Mouse (Mus musculus) left cerebral cortex, adult 8-10 months (tissue): Measurements from ENCODE around the gene Gm2663. TPM values are rescaled to one million over a fixed set of nuclear protein-coding genes. Genes with fewer than 3 reads are reported as not detected.
"Not testable (repeated sequence)": the region's sequence is repeated elsewhere in the genome, so short reads cannot be mapped to it uniquely, and the experiment has no call there.

Source experiments
- DNase-seq, 2 experiments: peaks; one replicate each; pipeline ENCODE4 v3.0.0; 2022; ENCODE audit warnings: low spot score in 2 of 2
- total RNA-seq, 4 experiments: library from RNA; stranded (reverse); gene quantifications; 2 replicates each; pipeline ENCODE4 v1.2.4; 2022

Gene Gm2663
- total RNA-seq = not detected

DNA sequence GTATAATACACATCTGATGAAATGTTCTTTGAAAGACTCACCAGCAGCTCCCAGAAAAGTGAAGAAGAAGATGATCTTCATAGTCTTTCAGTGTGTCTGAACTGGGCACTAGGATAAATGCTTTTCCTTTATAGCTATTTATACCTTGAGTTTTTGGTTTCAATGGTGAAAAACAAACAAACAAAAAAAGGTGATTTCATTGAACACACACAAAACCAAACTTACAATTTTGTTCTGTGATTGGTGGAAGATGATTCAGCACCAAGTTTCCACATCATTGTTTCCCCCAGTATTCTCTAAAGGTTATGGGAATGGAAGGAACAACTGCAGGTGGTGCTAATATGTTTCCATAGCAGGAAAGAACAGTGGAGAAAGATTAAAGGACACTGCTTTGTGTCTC lies at the start of gene Gm2663:
TSS of gene Gm2663 (minus strand) at position 101 of the 400 bp plus-strand sequence.
- DNase-seq = not testable (repeated sequence)

DNA sequence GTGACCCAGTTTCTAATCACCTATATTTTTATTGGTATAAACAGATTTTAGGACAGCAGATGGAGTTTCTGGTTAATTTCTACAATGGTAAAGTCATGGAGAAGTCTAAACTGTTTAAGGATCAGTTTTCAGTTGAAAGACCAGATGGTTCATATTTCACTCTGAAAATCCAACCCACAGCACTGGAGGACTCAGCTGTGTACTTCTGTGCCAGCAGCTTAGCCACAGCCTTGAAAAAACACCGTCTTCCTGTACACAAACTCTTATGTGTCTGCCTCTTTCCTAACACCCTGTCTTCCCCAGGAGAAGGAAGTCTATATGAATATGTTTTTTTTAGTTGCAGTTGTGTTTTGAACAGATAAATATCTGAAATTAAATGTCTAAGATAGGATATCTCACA lies 49.3 kb upstream of the Gm2663 start:
- no peak for DNase-seq

DNA sequence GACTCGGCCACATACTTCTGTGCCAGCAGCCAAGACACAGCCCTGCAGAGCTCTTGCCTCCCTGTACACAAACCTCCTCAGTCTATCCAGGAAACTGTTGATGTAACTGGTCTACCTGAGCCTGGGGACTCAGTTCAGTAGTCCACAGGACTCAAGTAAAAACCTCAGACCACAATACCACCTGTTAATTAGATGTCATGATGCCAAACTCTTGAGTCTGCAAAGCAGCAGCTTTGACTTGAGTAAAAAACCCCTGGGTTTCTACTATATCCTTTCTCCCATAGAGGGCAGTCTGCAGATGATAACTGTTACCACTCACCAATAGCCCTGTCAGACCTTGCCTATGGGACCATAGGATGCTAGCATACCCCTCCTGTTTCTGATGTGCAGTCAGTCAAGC lies 48.7 kb upstream of the Gm2663 start:
- DNase-seq = no peak

DNA sequence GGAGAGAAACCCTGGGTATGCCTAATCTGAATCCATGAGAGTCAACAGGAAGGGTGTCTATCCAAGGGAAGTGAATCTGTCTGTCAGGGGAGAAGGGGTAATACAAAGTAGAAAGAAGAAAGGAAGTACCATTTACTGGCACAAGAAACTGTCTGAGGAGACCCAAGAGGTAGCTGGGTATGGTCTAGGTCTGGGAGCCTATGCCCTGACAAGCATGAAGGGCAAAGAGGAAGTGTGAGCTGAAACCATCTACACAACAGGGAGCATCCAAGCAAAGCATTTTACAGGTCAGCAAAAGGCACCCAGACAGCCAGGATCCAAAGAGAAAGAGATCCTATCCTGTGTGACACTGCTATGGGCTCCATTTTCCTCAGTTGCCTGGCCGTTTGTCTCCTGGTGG lies 47.9 kb upstream of the Gm2663 start:
- DNase-seq = no peak

DNA sequence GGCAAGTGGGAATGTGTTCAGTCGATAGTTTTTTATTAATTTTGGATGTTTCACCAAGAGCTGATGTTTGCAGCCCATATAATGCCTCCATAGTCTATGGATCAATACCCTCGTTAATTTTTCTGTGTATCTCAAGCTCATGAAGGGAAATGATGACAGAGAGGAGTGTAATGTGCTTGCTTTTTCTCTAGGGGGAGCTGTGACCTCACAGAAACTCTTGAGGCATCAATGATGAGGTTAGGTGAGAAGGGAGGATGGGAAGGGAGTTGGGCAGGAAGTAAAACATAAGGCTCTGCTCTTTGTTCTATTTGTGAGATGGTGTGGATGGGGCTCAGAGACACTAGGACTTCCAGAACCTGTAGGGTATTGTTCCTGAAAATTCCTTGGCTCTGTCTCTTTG lies 47.3 kb upstream of the Gm2663 start:
- no peak for DNase-seq

DNA sequence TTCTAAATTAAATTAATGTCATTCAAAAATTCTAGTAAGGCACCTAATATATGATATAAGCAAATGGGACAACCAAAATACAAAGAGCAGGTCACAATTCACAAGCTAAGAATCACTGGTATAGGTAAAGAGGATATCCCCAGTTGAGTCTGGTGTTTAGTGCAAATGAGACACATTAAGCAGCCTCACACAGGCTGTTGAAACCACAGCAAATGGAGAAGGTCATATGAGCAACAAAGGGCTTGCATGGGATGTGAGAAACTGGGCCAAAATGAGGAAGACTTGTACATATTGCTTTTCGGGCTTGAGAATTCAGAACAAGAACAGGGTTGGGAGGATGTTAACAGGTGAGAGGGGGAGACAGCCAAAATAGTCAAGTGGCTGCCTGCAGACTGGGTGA lies 45.5 kb upstream of the Gm2663 start:
- no peak for DNase-seq

DNA sequence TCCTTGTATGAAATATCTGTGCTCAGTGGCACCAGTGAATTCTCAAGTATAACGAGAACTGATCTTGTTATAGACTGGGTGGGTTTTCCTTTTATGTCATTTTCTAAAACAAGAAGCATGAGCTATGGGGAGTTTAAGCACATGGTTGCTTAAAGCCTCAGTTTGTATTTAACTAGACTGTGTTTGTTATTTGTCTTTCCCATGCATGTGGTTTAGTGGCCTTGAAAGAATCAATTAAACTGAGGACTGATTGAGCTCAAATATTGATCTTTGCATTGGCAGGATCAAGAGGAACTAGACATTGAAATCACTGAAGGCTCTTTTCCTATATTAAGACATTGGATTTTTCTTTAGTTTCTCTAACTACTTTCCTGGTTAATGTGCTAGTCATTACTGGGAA lies 45.0 kb upstream of the Gm2663 start:
- DNase-seq = no peak

DNA sequence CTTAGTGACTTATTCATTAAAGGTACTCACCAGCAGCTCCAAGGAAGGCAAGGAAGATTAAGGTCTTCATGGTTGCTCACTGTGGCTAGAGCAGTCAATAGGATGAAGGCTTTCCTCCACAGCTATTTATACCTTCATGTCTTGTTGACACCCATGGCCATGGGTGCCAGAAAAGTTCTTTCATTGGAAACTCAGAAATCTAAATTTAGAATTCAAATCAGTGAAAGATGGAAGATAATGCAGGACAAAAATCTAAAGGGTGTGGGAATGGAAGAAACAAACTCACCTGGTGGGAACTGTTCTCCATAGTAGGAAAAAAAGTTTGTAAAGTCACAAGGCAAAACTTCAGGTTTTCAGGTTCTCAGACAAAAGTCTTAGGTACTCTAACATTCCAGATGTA lies 36.1 kb upstream of the Gm2663 start, which contains the start of gene 2210010C04Rik:
TSS of gene 2210010C04Rik (minus strand) at position 101 of the 400 bp plus-strand sequence.
- DNase-seq = no peak

DNA sequence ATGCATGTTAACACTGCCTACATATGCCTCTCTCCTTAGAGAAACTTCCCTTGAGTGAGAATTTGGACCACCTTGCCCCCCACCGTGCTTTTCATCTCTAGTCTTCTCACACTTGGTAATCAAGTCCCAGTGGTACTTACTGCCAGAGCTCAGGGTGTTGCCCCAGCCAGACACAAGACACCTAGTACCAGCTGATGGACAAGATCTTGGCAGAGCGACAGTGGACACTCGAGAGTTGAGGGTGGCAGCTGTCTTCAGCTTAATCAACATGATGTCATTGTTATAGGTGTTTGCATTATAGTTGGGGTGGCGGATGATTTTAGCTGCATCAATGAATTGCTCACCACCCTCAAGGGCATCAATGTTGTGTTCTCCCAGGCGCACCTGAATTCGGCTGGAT lies 33.5 kb upstream of the Gm2663 start:
- no peak for DNase-seq

DNA sequence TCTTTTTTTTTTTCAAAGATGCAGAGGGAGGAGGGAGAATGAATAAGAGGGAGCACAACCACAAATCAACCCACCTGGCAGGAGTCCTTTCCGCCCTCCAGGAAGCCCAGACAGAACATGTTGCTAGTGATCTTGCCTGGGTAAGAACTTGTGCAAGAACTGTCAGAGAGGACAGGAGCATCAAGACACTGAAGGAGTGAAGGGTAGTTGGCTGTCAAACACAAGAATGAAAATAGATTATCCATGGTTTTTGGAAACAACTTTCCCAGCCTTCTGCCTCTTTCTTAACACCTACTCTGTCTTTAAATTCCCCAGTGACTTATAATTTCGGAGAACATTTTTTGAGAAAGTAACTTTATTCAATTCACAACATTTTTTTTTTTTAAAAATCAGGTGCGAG lies 33.0 kb upstream of the Gm2663 start:
- no peak for DNase-seq

DNA sequence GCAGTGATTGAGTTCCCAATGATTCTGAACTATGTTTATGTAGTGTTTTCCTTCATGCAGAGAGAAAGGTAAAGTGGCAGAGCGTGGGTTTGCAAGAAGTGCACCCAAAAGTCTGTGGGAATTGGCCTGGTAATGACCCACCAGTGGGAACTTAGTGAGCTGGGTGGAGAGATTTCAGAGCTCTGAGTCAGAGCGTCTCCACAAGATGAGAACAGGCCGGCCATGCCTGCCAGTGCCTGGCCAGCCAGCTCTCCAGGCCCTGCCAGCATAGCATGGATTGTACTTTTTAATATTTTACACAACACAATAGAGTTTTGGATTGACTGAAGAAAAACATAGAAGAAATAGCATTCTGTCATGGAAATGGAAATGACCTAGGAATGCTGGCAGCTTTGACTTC lies 31.5 kb upstream of the Gm2663 start:
- DNase-seq = no peak

DNA sequence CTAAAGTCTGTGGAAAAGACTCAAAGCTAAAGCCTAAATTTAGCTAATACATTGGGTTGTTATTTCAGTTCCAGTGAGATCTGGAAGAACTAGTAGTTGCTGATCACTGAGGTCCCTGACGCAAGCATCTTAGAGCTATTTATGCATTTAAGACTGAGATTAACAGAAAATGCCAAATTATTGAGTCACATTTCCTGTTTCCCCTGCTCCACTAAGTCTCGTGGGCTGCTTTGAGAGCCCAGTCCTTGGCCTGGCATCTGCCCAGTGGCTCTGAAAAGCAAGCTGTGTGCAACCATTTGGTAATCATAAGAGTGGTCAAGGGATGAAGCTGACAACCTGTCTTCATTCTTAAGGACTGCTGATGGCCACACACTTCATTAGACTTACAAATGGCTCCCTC lies 27.8 kb upstream of the Gm2663 start:
- DNase-seq = no peak

DNA sequence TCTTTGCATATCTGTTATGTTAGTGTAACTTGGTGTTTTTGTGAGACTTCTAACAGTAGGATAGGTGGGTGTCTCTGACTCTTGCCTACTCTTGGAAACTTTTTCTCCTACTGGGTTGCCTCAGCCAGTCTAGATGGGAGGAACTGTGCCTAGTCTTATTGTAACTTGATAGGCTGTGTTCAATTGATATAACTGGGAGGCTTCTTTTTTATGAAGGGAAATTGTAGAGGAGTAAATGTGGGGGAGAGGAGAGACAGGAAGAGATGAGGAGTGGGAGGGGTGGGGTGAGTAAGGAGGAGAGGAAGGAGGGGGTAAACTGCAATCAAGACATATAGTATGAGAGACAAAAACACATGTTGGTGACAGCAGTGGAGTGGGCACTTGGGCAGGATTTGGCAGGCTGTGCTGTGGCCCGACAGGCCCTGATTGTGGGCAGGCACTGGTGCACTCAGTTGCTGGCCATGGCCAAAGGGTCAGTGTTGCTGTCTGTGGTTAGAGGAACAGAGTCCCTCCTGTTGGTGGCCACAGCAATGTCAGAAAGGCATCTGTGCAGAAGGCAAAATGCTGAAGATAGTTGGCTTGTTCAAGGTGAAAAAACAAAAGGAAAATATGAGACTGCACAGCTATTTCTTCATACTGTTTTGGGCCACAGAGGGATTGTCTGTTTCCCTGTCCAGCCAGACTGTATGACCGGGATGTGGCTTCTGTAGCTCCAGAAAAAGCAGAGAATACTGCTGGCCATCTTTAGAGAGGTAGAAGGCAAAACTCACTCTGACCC lies 26.8 kb upstream of the Gm2663 start:
- DNase-seq = no peak

DNA sequence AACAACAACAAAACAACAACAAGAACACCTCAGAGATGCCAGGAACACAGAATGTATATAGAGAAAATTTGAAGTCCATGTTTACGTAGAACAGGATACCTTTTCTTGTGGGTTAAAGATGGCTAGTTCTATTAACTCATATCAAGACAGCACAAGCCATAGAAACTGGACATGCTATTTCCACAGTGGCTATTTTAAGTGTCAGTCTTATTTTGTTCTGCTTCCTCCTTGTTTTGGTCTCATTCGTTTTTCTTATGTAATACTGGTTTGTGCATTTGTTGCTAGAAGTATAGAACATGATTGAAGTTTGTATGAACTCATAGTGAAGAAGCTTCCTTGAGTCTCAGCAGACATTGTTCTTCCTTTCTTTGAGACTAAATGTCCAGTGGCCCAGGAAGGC lies 19.9 kb upstream of the Gm2663 start:
- DNase-seq = no peak

DNA sequence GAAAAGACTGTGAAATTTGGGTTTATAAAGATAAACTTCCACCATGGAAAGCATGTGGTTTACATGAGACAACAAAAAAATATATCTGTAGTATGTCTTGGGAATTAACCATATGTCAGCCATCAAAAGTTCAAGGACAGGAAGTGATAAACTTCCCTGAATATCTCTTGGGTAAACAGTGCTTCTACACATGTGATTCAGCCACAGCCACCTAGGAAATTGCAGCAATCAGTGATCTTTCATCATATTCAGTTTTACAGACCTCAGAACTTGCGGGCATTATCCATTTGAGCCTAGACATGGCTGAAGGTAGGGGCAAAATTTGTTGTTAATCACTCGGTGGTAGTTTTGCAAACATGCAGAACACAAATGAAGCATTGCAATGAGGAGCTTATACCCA lies 19.4 kb upstream of the Gm2663 start:
- DNase-seq = no peak

DNA sequence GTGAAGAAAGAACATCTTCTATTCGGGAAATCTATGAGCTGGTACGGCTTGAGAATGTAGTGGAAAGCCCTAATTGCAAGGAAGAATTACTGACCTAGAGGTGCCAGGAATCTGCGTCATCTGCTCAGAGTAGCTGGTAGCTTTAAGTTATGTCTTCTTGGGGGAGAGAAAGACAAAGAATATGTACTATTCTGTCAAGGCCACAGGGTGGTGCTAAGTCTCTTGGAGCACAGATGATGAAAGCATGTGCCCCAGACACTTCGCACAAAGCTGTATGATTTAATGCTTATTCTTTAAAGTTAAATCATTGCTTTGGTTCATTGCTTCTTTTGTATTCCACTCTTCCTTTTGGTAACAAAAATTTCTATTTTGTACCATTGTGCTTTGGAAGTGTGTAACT lies 15.8 kb upstream of the Gm2663 start:
- no peak for DNase-seq

DNA sequence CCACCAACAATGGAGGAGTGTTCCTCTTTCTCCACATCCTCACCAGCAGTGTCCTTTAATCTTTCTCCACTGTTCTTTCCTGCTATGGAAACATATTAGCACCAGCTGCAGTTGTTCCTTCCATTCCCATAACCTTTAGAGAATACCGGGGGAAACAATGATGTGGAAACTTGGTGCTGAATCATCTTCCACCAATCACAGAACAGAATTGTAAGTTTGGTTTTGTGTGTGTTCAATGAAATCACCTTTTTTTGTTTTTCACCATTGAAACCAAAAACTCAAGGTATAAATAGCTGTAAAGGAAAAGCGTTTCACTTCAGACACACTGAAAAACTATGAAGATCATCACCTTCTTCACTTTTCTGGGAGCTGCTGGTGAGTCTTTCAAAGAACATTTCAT lies 34.8 kb downstream of the Gm2663 start, which contains the start of gene 1810009J06Rik:
TSS of gene 1810009J06Rik (plus strand) at position 301 of the 400 bp plus-strand sequence.
- DNase-seq = not testable (repeated sequence)

DNA sequence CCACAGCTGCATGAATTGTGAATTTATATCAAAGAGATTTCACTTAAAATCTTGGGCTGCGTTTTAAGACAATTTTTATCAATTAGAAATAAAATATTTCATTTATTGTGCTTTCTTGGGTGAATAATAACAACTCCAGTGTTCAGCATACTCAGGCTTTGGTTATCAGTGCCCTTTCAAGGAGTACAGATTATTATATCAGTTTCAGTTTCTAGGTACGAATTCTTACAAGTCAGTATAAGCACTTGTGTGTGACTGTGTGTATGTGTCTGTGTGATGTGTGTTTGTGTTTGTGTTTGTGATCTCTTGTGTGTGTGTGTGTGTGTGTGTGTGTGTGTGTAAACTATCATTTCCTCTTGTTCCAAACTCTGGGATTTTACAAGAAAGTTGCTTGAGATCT lies 45.6 kb downstream of the Gm2663 start:
- no peak for DNase-seq

DNA sequence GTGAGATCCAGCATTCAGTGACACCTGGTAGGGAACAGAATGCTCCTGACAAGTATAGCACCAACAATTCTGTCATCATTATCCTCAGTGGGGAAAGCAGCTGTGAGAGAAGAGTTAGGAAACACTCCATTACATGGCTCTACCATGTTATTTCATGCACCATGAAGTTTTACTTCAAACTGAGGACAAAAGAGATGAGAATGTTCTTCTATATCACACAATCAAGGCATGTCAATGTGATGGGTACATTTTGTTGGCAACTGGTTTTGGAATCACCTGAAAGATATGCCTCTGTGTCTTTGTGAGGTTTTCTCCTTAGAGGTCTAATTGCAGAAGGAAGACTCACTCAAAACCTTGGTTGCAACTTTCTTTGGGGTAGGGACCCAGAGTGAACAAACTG lies 47.5 kb downstream of the Gm2663 start, which contains the start of gene Gm4744:
TSS of gene Gm4744 (minus strand) at position 101 of the 400 bp plus-strand sequence.
- DNase-seq = no peak
